Mouse (Mus musculus) CD4-positive, CD25-positive, alpha-beta regulatory T cell, adult 4 months (primary cell): ENCODE results near the gene Cracr2b. TPM values are rescaled to one million over a fixed set of nuclear protein-coding genes. Genes with fewer than 3 reads are reported as not detected.
A peak's percentile ranks its signal among the peaks of the same experiment; 100 is the strongest.

Source experiments
- ATAC-seq: one replicate; pipeline ENCODE4 v1.8.0; 2017
- polyA plus RNA-seq, 2 experiments: library from polyadenylated mRNA; unstranded; fragments of 100-300 nt; shearing (Covaris generic); gene quantifications; one replicate each; pipeline ENCODE4 v1.2.1; 2017

Cracr2b gene
- polyA plus RNA-seq, 2 experiments from 2014 or later, result not detected

- ATAC-seq, result peak; percentile 40
Measured at GRCm38 (mm10) chr7:141455610-141456314, 5.1 kb upstream of the Cracr2b start.

GRCm38 (mm10) chr7:141456739-141457138 lies 4.2 kb upstream of the Cracr2b start:
- ATAC-seq, result no peak

- no peak for ATAC-seq
Measured at GRCm38 (mm10) chr7:141457236-141457635, 3.7 kb upstream of the Cracr2b start.

GRCm38 (mm10) chr7:141457986-141458660 lies 2.8 kb upstream of the Cracr2b start:
- ATAC-seq, result no peak

GRCm38 (mm10) chr7:141458661-141459060 lies 2.2 kb upstream of the Cracr2b start:
- no peak for ATAC-seq

- ATAC-seq, result no peak
Measured at GRCm38 (mm10) chr7:141459301-141459711, 1.6 kb upstream of the Cracr2b start.

GRCm38 (mm10) chr7:141460001-141460390 lies 898 bp upstream of the Cracr2b start:
- ATAC-seq, result no peak

GRCm38 (mm10) chr7:141461521-141462332 lies 833 bp downstream of the Cracr2b start:
- ATAC-seq, result no peak

GRCm38 (mm10) chr7:141462333-141462821 lies 1.5 kb downstream of the Cracr2b start:
- no peak for ATAC-seq

- no peak for ATAC-seq
Measured at GRCm38 (mm10) chr7:141463824-141464602, 3.1 kb downstream of the Cracr2b start.

GRCm38 (mm10) chr7:141464603-141465201 lies 3.8 kb downstream of the Cracr2b start:
- no peak for ATAC-seq

- no peak for ATAC-seq
Measured at GRCm38 (mm10) chr7:141465388-141466044, 4.6 kb downstream of the Cracr2b start.

GRCm38 (mm10) chr7:141466045-141466394 lies 5.1 kb downstream of the Cracr2b start:
- ATAC-seq, result no peak

GRCm38 (mm10) chr7:141466607-141467148 lies 5.8 kb downstream of the Cracr2b start:
- ATAC-seq, result no peak

- peak; percentile 74 for ATAC-seq
Measured at GRCm38 (mm10) chr7:141467230-141468030, 6.5 kb downstream of the Cracr2b start, which contains the start of gene Cd151. TSS of gene Cd151 (plus strand) at chr7:141467392.

- ATAC-seq, result no peak
Measured at GRCm38 (mm10) chr7:141468164-141468521, 7.2 kb downstream of the Cracr2b start.

- peak; percentile 50 for ATAC-seq
Measured at GRCm38 (mm10) chr7:141468522-141469211, 7.8 kb downstream of the Cracr2b start.

GRCm38 (mm10) chr7:141469352-141469751 lies 8.5 kb downstream of the Cracr2b start:
- no peak for ATAC-seq

GRCm38 (mm10) chr7:141469901-141470636 lies 9.2 kb downstream of the Cracr2b start:
- ATAC-seq, result no peak
